Mouse (Mus musculus) cerebellum, adult 18-20 months (tissue): ENCODE measurements at regions not wholly inside any gene's neighbourhood (a gene's known extent, or its start where the extent isn't known, plus 50 kb on each side); places are given as distances from the start of the nearest gene placed in this dataset.

Experiments used
- DNase-seq, 2 experiments: peaks; one replicate each; pipeline ENCODE4 v3.0.0; 2021

DNA sequence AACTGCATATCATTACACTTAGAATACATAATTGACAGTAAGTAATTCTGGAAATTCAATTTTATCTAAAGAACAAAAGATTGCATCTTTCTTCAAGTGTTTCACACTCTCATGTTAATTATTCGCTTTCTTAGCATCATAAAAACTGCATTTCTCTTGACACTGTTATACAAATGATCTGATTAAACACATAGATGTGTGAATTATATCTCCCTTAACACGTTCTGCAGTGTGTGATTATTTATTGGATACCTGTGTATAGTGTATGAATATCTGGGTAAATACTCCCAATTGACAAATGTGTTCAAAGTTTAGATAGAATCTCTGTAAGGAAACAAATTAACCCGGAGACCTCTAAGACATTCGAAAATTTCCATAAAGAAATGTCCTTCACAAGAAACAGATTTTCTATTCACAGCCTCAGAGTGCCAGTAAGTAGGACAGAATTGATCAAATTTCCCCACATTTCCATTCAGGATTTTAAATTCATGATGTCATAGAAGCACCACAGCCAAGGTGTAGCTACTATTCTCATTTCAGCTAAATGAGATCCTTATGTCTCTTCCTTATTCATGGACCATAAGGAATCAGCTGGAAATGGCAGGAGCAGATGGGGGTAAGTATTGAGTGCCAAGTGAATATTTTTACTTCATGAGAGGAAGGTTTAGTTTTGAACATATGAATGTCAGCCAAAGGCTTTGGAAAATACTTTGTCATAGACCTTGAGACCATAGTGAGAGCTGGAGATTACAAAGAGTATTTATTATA is 2231.6 kb downstream of the Pcdh9 start:
- DNase-seq = peak; percentile 31 to 44

DNA sequence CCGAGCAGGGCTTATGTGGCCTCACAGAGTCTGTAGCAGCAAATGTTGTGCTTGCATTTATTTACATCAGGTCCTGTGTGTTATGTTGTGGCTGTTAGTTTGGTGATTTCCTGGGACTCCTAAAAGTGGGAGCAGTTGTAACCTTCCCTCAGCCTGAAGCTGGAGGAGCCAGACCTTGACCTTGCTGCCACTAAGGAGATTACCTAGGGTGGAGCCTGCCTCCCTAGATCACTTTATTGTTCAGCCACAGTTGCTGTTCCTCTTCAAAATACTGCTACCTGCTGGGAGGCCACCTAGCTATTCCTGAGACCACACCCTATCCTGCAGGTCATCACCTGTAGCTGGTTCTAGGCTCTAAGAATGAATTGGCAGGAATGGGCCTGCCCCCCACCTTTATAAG is 2234.5 kb downstream of the Pcdh9 start:
- no peak for DNase-seq

DNA sequence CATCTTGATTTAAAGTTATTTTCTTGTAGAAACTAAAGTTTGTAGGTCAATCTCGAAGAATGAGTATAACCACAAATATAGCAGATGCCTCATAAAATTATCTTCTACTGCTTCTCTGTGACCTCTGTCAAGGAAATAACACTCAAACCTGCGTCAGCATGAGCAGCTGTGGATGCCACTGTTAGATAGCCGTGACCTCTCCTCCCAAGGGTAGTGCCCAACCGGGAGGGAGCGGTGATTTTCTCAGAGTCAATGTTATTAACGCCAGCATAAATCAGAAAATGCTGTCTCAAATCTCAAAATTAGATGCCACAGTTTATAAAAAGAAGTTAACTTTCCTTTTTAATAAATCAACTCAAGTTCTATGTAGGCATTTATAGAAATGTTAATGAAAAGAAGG is 2259.5 kb downstream of the Pcdh9 start:
- DNase-seq = no peak

DNA sequence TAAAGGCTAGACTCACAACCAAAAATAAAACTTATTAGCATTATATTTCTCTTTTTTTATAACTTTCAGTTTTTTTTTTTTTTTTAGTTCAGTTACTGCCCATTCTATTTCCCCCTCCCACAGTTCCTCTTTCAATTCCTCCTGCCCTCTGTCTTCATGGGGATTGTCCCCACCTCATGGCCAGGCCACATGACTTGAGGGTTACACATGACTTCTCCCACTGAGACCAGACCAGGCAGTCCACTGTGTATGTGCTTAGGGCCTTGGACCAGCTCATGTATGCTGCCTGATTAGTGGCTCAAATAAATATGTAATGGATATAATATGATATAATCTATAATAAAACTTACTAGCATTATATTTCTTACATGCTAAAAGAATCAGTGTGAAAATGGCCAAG is 2276.1 kb downstream of the Pcdh9 start:
- no peak for DNase-seq

DNA sequence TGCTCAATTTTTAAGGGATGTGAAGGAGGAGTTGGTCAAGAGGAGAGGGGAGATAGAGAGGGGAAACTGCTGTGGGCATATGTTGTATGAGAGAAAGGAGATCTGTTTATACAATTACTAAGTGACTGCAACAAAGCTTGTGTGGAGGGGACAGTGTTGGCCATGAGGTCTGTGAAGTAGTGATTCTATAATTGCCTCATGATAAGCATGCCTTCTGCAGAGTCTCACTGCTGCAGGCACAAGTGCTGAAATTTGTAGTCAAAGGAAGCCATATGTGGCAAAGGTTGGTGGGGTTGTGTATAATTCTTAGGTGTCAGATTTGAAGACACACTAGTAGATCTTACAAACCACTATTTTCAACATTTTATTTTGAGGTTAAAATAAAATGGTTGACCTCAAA is 2285.9 kb downstream of the Pcdh9 start:
- DNase-seq = no peak

DNA sequence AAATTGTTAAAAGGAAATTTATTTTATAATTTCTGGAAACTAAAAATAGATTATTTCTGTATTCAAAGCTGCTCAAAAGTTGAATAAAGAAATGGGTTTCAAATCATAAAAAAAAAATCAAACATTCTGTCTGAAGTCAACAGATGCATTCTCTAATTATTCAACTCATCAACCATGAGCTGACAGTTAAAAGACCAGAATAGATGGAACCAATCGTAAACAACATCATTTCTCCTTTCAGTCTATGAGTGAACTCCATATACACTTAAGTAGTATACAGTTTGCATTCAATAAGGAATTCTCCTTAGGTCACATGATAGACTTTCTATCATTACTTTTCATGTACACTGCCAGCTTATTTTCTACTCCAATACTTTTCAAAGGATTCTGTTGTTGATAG is 2308.0 kb downstream of the Pcdh9 start:
- no peak for DNase-seq

DNA sequence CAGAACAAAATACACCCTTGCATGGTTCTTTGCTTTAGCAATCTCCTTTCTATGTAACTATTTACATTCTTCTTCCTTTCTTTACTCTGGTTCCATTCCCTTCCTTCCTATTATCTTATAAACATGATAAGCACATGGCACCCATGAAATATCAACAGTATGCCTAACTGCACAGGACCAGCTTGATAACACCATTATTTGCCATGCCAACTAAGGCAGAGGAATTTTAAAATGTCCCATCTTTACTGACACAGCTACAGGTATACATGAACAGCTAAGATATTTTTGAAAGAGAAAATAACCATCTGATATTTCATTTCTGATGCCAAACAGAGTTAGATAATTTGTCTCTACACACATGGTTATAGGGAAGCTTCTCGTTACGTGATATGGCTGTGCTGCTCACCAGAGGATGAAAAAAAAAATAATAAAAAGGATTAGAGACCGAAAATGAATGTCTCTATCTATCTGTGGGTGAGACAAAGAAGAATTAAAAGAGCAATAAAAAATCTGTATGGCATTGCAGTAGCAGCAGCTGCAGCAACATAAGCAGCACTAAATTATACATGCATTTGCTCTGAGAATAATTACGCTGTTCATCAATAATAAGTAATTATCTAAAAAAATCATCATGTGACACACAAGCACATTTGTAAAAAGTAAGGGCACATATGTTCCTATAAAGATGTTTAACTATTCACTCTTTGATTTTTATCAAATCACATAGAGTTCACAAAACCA is 2308.6 kb downstream of the Pcdh9 start:
- DNase-seq = no peak

DNA sequence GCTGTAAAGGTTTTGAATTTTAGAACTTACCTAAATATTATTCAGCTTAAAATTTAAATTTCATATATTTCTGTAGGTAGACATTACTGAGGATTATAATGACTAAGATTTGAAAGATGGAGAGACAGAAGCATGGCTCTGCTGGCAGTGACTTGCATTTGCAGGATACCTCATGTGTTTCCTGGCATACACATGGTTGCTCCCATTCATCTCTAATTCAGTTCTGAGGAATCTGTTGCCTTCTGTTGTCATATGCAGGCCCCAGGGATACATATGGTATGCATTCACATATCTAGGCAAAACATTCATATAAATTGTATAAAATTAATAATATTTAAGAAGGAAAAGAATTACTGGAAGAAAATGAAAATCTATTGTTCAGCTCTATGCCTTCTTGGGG is 2321.4 kb downstream of the Pcdh9 start:
- no peak for DNase-seq

DNA sequence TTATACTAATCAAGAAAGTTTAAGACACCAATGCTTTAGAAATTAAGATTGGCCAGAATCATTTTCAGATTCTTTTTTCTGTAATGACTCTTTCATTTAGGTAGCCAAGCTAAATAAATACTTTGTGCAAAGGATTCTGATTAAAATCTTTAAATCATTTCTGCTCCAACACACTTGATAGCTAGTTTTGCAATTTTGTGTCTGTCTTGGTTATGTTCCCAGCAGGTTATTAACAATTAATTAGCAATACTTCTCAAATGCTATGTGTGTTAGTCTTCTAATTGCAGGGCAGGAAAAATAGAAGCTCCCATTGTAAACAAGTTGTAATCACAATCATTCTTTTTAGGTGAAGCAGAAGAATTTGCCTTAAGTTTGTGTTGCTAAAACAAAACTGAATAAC is 2351.3 kb downstream of the Pcdh9 start:
- DNase-seq = no peak

DNA sequence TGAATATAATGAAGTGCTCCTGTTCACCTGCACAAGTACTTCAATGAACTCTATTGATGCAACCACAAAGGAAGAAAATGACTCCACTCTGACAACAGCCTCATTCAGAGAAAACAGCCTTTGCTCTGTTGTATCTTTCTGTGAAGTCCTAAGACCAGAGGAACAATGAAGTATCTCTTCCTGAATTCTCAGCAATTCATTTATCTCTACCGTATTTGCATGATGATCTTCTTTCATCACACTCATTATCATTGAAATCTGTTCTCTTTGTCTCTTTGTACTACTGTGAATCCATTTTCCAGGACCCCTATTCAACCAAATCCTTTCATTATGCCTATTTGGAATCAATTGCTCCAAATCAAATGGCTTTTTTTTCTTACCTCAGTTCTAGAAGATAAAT is 2355.5 kb downstream of the Pcdh9 start:
- no peak for DNase-seq

DNA sequence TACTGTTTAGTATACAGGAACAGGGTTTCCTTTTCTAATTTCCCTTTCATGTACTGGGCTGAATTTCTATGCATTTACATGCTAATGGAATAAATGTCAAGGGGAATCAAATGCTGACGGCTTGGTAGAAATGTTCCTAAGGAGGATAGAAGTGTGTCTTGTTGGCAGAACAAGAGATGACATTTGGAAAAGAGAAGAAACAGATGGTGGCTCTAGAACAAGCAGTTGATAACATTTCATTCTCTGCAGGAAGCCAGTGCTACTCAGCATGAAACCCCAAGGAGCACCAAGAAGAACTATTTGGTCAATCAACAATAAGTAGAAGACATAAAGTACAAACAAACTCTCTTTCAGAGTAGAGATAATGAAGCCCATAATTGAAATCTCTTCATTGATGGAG is 2392.0 kb downstream of the Pcdh9 start:
- DNase-seq = peak; percentile 46 to 55

DNA sequence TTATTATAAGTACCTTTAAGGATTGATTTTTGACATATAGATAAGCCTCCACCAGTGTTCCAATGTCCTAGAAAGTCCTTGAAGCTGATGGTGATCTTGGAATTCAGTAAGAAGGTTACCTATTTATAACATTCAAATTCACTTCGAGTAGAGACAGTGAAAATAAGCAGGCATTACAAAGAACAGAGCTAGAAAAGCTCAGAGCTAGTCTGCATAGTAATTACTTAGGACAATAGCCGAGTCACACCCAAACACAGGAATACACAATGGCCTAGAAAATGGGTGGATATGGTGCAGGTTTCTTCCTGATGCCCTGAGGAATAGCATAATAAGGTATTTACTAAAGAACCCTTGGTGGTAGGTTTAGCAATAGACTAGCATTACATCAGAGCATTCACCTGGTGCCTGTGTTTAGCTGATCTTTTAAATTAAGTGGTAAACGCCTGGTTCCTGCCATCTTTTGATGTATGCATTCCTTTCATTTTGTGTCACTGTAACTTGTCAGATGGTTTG is 2412.1 kb downstream of the Pcdh9 start:
- no peak for DNase-seq

DNA sequence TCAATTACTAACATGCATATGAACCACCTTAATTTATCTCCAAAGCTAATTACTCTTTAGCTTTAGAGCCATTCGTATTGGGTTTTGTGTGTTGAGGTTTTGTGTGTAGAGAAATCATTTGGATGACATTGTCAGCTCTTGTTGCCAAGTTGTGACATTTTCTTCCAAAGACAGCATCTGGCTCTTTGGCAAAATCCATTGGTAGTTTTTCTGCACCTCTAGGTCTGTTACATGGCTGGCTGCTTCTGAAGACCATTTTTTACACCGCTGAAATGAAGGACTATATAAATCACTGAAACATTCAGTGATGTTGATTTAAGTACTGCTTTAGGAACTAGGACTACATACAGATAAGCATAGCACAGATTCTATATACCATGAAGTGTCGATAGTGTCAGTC is 2426.6 kb downstream of the Pcdh9 start:
- peak; percentile 17 to 23 for DNase-seq

DNA sequence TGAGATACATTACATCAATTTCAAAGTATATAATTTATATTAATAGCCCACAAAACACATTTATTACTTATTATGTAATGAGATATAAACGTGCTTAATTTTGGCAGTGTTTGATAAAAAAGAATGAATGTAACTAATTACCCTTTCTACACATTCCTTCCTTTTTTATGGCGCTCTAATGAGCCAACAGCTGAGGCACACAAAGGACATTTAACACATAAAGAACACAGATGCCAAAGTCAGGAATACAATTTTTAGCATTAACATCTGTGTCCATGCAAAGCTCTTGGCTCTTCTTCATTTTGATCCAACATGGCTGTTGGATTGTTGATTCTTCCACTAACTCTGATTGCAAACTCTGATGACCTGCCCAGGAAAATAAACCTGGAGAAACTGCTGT is 2427.8 kb downstream of the Pcdh9 start:
- DNase-seq = no peak

DNA sequence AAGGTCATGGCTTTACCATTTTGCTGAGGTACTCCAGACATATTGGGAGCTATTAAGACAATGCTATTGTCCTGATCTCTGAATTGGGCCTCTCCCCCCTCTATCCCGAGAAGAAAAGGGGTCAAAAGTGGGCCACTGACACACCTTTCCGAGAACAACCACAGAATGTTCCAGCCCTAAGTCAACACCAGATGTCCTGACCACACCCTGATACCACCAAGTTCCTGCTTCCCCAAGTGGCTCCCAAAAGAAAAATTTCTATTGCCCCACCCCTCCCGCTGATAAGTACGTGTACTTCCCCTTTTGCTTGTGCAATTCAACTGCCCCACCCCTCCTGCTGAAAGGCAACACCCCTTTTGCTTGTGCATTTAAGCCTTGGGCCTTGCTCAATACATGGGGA is 2431.7 kb downstream of the Pcdh9 start:
- no peak for DNase-seq
